Mouse (Mus musculus): ENCODE measurements around the gene Chst11.

Chst11 gene

DNA sequence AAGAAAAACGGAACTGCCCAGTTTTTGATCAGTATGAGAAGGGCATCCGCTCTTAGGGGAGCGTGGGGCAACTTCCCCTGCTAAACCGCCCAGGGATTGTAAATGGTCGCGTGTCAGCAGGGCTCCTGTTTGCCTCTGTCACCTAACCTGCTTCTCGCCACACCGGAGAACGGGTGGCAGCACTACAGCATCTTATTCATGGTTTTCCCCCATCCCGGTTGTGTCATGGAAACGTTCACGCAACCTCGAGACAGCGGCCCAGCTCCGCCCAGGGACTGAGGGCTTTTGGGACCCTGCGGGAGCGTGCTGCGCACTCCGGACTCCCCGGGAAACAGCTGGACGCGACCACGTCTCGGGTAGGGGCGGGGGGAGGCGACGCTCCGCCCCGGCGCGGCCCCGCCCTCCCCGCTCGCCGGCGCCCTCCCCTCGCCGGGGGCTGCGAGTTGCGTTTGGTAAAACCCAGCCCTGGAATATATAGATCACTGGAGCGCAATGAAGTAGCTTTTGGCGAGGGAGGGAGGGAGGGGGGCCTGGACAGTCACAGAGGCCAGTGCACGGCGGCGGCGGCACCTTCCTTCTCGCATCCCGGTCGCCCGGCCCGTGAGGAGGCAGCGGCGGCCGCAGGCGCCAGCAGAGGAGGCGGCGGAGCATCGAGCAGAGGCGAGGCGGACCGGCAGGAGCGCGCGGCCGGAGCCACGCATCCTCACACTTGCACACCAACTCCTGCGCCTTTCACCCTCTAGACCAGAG is at the start of gene Chst11:
TSS of gene Chst11 (plus strand) at position 549 of the 750 bp plus-strand sequence.
- DNase-seq, result peak; percentile 66 to 86

DNA sequence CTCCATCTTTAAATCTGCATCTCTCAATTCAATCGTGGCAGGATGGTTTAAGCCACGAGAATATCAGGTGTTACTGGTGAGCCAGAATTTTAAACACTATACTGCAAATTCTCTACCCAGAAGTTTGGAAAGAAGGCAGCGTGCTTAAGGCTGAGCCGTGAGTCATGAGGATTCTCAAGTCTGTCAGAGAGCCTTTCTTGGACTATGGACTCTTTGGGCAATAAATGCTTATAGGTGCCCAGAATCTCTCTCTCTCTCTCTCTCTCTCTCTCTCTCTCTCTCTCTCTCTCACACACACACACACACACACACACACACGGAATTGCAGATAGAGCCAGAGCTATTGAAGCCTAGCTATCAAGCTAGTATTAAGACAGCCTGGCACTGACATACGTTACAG is 49.5 kb upstream of the Chst11 start:
- DNase-seq, result no peak

- DNase-seq, result no peak
Measured at GRCm38 (mm10) chr10:82953415-82953814, 31.9 kb upstream of the Chst11 start.

- DNase-seq, result peak in 1 of 2 experiments; percentile 10
Measured at GRCm38 (mm10) chr10:82955117-82955516, 30.2 kb upstream of the Chst11 start.

- DNase-seq, result peak in 1 of 2 experiments; percentile 17
Measured at GRCm38 (mm10) chr10:82958218-82958761, 27.0 kb upstream of the Chst11 start.

GRCm38 (mm10) chr10:82959316-82959715 is 26.0 kb upstream of the Chst11 start:
- DNase-seq, result no peak

- peak in 1 of 2 experiments; percentile 21 for DNase-seq
Measured at GRCm38 (mm10) chr10:82961302-82961701, 24.0 kb upstream of the Chst11 start.

DNA sequence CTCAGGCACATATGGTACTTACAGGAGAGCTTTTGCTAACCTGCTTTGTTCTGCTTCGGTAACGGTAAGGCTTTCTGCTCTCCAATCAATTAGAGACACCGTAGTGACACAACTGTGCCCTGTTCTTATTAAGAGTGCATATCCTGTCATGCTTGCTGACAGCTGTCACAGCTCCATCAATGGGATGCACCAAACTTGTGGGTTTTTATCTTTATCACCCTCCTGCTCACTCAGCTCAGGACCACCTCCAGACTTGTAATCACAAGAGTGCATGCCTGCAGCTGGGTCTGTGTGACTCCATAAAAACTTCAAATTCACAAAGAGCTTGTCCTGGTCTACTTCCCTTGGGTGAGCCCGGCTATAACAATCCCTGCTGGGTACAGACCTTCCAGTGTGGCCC is 23.3 kb upstream of the Chst11 start:
- DNase-seq, result no peak

DNA sequence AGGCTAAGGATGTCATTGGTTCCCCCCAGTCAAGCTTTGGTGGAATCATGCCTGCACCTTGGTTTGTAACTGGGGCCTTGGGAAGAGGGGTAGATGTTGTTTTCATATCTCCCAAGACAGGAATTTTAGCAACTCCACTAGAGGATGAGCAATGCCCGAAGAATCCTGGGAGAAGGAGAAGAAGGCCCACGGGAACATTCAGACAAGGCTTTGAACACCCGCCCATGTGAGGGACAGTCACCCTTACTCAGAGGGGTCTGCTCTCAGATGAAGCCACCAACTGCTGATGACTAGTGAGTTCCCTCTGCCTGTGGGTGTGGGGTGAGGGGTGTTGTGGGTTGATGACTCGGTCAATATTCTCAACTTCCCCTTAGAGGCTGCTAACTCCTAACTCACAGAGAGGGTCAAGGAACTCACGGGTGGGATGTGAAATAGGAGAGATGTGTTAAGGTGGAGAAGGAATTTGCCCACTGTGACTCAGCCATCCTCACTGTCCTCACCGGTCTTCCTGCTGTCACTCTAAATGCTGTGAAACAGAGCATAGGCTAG is 22.8 kb upstream of the Chst11 start:
- no peak for DNase-seq

DNA sequence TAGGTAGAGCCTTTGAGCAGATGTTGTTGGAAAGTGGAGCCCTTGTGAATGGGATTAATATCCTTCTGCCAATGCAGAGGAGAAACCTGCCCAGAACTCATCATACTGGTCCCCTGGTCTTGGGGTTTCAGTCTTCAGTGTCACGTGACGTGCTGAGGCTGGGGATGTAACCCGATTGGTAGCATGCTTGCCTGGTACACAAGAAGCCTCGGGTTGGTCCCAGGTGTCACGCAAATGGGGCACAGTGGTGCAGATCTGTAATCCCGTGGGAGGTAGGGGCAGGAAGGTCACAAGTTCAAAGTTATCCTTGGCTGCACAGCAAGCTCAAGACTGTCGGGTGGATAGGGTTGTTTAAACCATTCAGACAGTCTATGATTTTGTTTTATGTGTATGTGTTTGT is 20.8 kb upstream of the Chst11 start:
- DNase-seq, result no peak

GRCm38 (mm10) chr10:82966672-82967071 is 18.6 kb upstream of the Chst11 start:
- no peak for DNase-seq

DNA sequence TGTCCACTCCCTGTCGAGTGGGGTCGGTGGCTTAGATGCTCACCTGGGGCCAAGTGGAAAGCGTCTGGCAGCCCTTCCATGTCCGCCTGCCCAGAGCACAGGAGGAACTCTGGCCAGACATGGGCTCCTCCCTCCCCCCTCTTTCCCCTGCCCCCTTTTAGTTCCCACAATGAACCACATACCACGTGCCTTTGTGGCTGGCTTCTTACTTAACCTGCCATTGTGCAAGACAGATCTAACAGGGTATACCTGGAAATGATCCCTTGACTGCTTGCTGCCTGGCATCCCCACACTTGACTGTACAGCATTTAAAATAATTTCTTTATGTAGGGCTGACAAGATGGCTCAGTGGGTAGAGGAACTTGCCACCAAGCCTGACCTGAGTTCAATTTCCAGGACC is 15.7 kb upstream of the Chst11 start:
- DNase-seq, result no peak

GRCm38 (mm10) chr10:82971549-82971948 is 13.7 kb upstream of the Chst11 start:
- DNase-seq, result no peak

- DNase-seq, result no peak
Measured at GRCm38 (mm10) chr10:82974201-82974600, 11.1 kb upstream of the Chst11 start.

DNA sequence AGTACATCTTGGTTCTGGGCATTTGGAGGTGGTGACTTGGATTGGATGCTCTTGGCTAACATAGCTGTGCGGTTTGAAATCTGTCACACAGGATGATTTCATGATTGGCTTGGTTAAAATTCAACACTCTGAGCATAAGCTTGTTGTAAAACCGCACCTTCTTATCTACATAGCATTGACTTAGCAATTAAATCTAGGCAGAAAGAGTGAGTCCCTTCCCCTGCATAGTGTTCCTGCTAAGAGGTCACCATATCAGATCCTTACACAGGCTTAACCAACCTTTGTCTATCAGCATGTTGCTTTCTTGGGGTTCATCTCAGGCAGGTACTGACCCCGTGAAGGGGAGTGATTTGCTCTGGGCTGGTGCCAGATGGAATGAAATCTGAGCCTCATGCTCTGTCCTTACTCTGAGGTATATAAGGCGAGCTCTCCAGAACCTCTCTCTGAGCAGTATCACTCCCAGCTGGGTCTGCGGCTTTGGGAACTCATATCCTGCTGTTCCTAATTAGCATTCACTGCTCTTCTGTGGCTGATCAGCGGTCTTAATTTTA is 10.6 kb upstream of the Chst11 start:
- DNase-seq, result no peak

- DNase-seq, result no peak
Measured at GRCm38 (mm10) chr10:82975806-82976205, 9.5 kb upstream of the Chst11 start.

- no peak for DNase-seq
Measured at GRCm38 (mm10) chr10:82982286-82982685, 3.0 kb upstream of the Chst11 start.

- DNase-seq, result peak; percentile 52 to 81
Measured at GRCm38 (mm10) chr10:82985700-82986131, 418 bp downstream of the Chst11 start.

DNA sequence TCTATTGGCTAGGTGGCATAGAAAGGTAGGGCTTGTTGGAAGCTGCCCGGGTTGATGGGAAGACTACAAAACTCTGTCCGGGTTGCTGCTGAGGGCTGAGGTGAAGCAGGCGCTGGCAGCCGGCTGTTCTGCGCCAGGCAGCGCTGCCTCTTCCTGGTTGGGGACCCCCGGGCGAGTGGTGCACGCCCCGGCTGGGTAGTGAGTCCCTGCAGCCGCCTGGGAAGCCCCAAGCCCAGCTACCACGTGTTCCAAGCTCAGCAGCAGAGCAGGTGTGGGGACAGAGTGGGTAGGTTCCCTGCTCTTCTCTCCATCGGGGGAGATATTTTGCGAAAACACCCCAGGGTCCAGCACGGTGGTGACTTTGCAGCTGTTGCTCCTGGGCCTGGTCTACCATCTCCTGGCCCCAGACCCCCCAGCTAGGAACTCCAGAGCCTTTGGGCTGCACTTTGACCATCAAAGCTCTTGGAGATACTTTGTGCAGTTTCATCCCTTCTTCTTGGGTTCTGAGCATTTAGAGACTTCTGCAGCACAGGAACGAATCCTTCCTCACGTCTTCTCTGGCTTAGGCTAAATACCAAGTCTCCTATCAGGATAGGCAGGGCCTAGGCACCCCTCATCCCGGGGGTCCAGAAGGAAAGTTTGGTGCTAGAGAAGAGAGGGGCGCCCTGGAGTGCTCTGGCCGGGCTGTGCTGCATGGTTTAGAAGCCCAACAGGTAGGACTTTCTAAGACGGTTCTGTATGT is 1.1 kb downstream of the Chst11 start:
- DNase-seq, result peak in 1 of 2 experiments; percentile 38

DNA sequence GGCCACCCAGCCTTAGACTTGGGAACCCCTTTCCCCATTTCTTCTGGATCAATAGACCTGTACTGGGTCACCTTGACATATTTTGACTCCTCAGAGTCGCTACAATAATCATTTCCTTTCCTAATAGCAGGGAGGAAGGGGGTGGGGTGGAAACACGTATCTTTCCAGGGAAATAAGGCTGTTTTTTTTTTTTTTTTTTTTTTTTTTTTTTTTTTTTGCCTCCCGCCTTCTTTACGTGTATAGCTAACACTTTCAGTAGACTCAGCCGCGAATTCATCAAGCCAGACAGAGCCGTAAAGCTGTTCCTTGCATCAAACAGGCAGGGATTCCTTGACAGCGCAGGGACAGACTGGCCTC is 1.7 kb downstream of the Chst11 start:
- no peak for DNase-seq

DNA sequence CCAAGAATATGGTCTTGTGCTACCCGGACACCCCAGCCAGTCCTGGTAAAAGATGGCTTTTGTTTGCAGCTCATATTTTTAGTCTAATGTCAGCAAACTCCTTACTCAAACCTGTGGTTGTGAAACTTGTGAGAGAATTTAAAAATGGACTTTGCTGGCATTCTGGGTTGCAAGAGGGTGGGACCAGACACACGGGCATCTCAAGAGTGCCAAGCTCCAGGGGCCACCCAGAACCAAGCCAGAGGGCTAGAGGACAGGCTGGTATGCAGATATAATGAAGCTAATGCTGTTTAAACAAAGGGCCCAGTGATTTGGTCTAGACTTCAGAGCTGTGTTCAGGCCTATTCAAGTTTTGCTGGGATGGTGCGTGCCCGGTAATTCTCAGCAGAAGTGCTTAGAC is 2.1 kb downstream of the Chst11 start:
- no peak for DNase-seq

DNA sequence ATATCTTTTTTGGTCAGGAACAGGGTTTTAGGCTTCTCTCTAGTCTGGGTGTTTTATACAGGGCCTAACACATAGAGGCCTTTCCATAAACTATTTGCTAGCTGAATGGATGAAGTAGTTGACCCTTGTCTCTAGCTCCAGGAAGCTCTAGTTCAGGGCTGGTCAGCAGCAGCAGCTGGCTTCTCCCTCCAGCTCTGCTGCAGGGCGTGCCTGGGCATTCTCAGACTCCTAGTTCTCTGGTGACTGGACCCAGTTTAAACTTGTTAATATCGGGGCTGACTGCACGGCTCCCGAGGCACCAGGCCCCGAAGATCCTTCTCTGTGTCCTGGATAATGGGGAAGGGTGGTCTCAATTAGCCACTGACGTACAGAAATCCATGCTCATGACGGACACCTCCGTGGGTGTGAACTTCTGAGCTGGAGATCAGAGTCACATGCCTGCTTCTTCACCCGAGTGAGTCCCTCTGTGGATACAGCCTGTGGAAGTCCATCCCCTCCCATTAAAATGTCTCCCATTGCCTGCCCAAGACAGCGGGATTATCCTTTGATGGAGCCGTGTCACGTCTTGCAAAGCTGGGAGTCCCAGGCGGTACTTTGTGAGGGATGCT is 4.2 kb downstream of the Chst11 start:
- peak in 1 of 2 experiments; percentile 36 for DNase-seq

- DNase-seq, result peak; percentile 42 to 59
Measured at GRCm38 (mm10) chr10:82990918-82991317, 5.6 kb downstream of the Chst11 start.

Measured in kidney, postnatal 36 days (tissue).